Mouse (Mus musculus) hindbrain, embryonic 11.5 days (tissue): ENCODE results near the gene Plac1. TPM values are rescaled to one million over a fixed set of nuclear protein-coding genes. Genes with fewer than 3 reads are reported as not detected.
A peak's percentile ranks its signal among the peaks of the same experiment; 100 is the strongest.

ENCODE experiments used
- ATAC-seq: fragments of 200-750 bp; cut with Nextera tagmentation; 2 replicates; pipeline ENCODE4 v1.8.0; 2017; ENCODE audit warnings: mild to moderate bottlenecking, moderate TSS enrichment, moderate library complexity; ENCODE audit not compliant: low FRiP score
- DNase-seq: peaks from one replicate; pipeline ENCODE4 v3.0.0-alpha.2; 2015; ENCODE audit warnings: low spot score
- H3K27ac ChIP-seq: fragments of 300-500 bp; sonication (generic); 2 replicates; pipeline ENCODE4 v1.5.1; 2014; ENCODE audit warnings: mild to moderate bottlenecking, low read depth, low read length
- H3K27me3 ChIP-seq: fragments of 300-500 bp; sonication (generic); 2 replicates; pipeline ENCODE4 v1.6.1; 2014; ENCODE audit warnings: mild to moderate bottlenecking, low read length, moderate library complexity, mixed read lengths; ENCODE audit not compliant: control insufficient read depth, insufficient read depth
- H3K36me3 ChIP-seq: fragments of 300-500 bp; sonication (generic); 2 replicates; pipeline ENCODE4 v1.6.1; 2014; ENCODE audit warnings: mild to moderate bottlenecking, low read length, moderate library complexity, mixed read lengths; ENCODE audit not compliant: control insufficient read depth, insufficient read depth
- H3K4me1 ChIP-seq: fragments of 300-500 bp; sonication (generic); replicated peaks from 2 replicates; pipeline ENCODE4 v1.6.1; 2014; ENCODE audit warnings: low read length, mixed read lengths; ENCODE audit not compliant: control insufficient read depth, insufficient read depth
- H3K4me2 ChIP-seq: fragments of 300-500 bp; sonication (generic); replicated peaks from 2 replicates; pipeline ENCODE4 v1.6.1; 2014; ENCODE audit warnings: mild to moderate bottlenecking, low read depth, low read length
- H3K4me3 ChIP-seq: fragments of 300-500 bp; sonication (generic); 2 replicates; pipeline ENCODE4 v1.5.1; 2014; ENCODE audit warnings: low read depth, low read length
- H3K9ac ChIP-seq: fragments of 300-500 bp; sonication (generic); 2 replicates; pipeline ENCODE4 v1.6.1; 2014; ENCODE audit warnings: low read depth, low read length
- H3K9me3 ChIP-seq: fragments of 300-500 bp; sonication (generic); 2 replicates; pipeline ENCODE4 v1.6.1; 2016; ENCODE audit warnings: low read length; ENCODE audit not compliant: control insufficient read depth
- WGBS: fragments of 180-500 bp; shearing (Covaris S2); extraction: QIAGEN DNeasy Blood & Tissue Kit; methylation state at CpG from one replicate; pipeline ENCODE4 v1.1.7; 2014; 5-methylcytosine and 5-hydroxymethylcytosine counted together
- polyA plus RNA-seq: library from polyadenylated mRNA; unstranded; fragments of >200 nt; fragmentation: Nextera tagmentation; extraction: Ambion mirVana; gene quantifications from 2 replicates; pipeline ENCODE4 v1.2.1, GENCODE M21; 2014

The Plac1 gene
- polyA plus RNA-seq, 1 experiment from 2014 or later = 1.4 TPM

DNA sequence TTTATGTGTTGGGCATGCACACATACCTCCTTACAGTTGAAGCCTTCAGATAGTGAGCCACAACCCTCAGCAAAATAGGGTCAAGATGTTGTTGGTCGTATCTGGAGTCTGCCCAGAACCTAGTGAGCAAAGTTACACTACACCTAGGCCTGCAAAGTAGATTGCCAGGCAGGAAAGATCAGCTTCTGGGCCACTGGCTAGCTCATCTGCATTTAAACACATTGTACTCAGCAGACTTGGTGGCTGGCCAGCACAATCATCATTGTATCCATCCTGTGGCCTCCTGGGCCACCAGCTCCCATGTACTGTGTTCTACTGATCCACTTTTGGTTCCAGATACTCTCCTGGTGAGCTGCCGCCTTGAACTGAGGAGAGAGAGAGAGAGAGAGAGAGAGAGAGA is 102.8 kb downstream of the Plac1 start:
- H3K27ac ChIP-seq = no peak overlapping the region
- DNase-seq (no peak), ATAC-seq (no peak)
- H3K4me3 ChIP-seq = no peak overlapping the region
- no peaks in the 10 kb centered on the region for H3K36me3 ChIP-seq
- no peak overlapping the region for H3K9ac ChIP-seq
- no peaks in the 10 kb centered on the region for H3K27me3 ChIP-seq
- no peaks in the 10 kb centered on the region for H3K9me3 ChIP-seq
- no peaks in the 10 kb centered on the region for H3K4me1 ChIP-seq
- H3K4me2 ChIP-seq = no peak overlapping the region
- 75% methylated on average over 2 of the region's 2 CpGs for WGBS

DNA sequence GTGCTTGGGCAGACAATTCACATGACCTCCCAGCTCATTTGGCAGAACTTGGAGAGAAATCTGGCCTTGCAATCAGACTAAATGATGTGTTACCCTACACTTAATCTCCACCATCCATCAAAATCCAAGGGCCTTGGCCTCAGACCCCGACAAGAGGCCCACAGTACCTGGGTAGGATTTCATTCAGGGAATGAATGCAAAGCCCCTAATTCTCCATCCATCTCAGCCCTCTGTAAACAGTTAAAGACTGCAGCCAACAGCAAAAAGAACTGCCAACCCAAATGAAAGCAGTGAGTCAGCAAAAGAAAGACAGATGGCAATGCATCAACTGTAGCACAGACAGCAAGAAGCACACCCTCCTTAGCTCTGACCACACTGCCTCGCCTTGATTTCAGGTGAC is 110.4 kb downstream of the Plac1 start:
- H3K27ac ChIP-seq = no peak overlapping the region
- no peaks in the 10 kb centered on the region for H3K4me1 ChIP-seq
- no peaks in the 10 kb centered on the region for H3K36me3 ChIP-seq
- no peak overlapping the region for H3K4me2 ChIP-seq
- WGBS = 49% methylated on average over 2 of the region's 2 CpGs
- ATAC-seq (no peak), DNase-seq (no peak)
- no peaks in the 10 kb centered on the region for H3K27me3 ChIP-seq
- H3K4me3 ChIP-seq = no peak overlapping the region
- no peaks in the 10 kb centered on the region for H3K9me3 ChIP-seq
- H3K9ac ChIP-seq = no peak overlapping the region

DNA sequence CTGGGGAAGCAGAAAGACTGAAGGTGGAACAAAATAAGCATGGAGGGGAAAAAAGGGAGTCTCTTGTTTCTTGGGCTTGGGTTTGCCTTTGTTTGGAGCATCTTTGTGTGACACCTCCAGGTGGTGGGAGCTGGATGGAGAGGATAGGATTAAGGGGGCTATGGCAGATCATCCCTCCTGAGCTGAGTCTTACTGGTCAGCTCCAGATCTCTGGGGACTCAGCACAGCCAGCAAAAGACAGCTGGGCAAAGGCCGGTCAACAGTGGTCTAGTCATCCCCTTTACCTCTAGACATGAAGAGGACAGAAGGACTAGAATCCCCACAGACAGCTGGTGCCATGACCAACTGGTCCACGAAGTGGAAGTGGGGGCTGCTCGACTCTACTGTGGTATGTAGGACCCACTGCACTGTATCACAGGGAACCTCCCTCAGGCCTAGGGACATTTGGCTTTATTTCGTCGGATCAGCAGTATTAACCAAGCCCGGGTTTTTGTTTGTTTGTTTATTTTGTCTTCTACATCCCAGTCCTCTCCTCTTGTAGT is 113.3 kb downstream of the Plac1 start:
- WGBS = 89% methylated on average over 4 of the region's 6 CpGs
- no peak overlapping the region for H3K9ac ChIP-seq
- no peak overlapping the region for H3K4me2 ChIP-seq
- H3K4me1 ChIP-seq = no peaks in the 10 kb centered on the region
- no peaks in the 10 kb centered on the region for H3K27me3 ChIP-seq
- no peaks in the 10 kb centered on the region for H3K9me3 ChIP-seq
- no peak for ATAC-seq
- no peak overlapping the region for H3K27ac ChIP-seq
- H3K36me3 ChIP-seq = no peaks in the 10 kb centered on the region
- DNase-seq = no peak
- no peak overlapping the region for H3K4me3 ChIP-seq

DNA sequence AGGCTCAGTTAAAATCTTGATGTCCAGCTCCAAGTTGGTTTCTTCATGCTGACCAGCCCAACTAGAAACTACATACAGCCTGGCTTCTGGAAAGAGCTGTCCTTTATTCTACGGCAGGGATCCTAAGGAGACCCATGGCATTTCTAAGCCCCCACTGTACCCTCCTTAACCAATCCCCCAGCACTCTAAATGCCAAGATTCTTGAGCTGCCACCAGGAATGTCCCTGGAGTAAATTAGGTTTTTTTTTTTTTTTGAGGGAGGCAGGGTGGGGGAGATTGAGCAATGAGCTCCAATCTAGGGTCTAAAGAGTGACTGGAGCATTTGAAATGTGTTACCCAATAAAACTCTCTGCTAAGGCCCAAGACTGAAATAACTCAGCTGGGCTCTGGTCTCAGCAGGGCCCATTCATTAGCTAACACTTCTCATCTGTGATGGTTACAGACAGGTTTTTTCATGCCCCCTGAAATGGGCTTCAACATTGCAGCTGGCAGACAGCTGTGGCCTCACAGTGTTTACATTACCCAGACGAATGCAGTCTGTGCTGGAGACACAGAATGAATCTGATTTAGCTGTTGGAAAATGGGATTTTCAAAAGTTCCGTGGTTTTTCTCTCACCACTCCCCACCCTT is 114.0 kb downstream of the Plac1 start:
- no peak overlapping the region for H3K27ac ChIP-seq

GRCm38 (mm10) chrX:53123562-53123961 is 116.3 kb downstream of the Plac1 start:
- WGBS = 95% methylated on average over 1 of the region's 1 CpGs
- Histone ChIP-seq H3K4me2 (no peak overlapping the region), H3K4me3 (no peak overlapping the region)

More for the DNA sequence above, 114.0 kb downstream of the Plac1 start:
- no peaks in the 10 kb centered on the region for H3K9me3 ChIP-seq
- no peak overlapping the region for H3K9ac ChIP-seq
- no peaks in the 10 kb centered on the region for H3K4me1 ChIP-seq
- peak; percentile 34 for DNase-seq
- H3K27me3 ChIP-seq = no peaks in the 10 kb centered on the region
- WGBS = 39% methylated on average over 3 of the region's 3 CpGs
- no peak for ATAC-seq
- no peak overlapping the region for H3K4me3 ChIP-seq
- H3K4me2 ChIP-seq = no peak overlapping the region
- no peaks in the 10 kb centered on the region for H3K36me3 ChIP-seq

DNA sequence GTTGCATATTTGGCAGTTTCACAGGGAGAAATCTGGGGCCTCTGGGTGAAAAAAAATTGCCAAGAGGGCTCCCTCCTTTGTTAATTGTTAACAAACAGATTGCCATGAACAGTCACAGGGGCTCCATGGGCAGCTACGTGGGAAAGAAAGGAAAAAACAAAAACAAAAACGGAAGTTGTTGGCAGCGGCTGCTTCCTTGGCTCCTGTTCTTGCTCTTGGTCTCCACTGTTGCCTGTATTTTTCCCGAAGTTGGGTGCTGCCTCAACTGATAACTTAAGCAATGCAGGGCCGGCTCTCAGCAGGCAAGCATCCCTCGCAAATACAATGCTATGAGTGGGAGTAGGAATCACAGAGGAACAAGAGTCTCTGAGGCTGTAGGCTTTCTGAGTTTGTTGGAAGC is 121.3 kb downstream of the Plac1 start:
- ATAC-seq (no peak), DNase-seq (no peak)
- Histone ChIP-seq H3K4me3 (no peak overlapping the region), H3K36me3 (no peaks in the 10 kb centered on the region), H3K4me1 (no peaks in the 10 kb centered on the region), H3K9ac (no peak overlapping the region), H3K27ac (no peak overlapping the region), H3K4me2 (no peak overlapping the region), H3K9me3 (no peaks in the 10 kb centered on the region), H3K27me3 (no peaks in the 10 kb centered on the region)
- WGBS = 68% methylated on average over 6 of the region's 6 CpGs

More at GRCm38 (mm10) chrX:53123562-53123961, 116.3 kb downstream of the Plac1 start:
- DNase-seq (no peak), ATAC-seq (no peak)
- Histone ChIP-seq H3K27me3 (no peaks in the 10 kb centered on the region), H3K9me3 (no peaks in the 10 kb centered on the region), H3K36me3 (no peaks in the 10 kb centered on the region), H3K4me1 (no peaks in the 10 kb centered on the region), H3K9ac (no peak overlapping the region), H3K27ac (no peak overlapping the region)

- no peaks in the 10 kb centered on the region for H3K9me3 ChIP-seq
- DNase-seq (no peak), ATAC-seq (no peak)
- no peak overlapping the region for H3K4me3 ChIP-seq
- no peaks in the 10 kb centered on the region for H3K4me1 ChIP-seq
- no peak overlapping the region for H3K9ac ChIP-seq
- no peaks in the 10 kb centered on the region for H3K36me3 ChIP-seq
- H3K4me2 ChIP-seq = no peak overlapping the region
- H3K27me3 ChIP-seq = no peaks in the 10 kb centered on the region
- H3K27ac ChIP-seq = no peak overlapping the region
Measured at GRCm38 (mm10) chrX:53118019-53118418, 121.9 kb downstream of the Plac1 start.

- 71% methylated on average over 7 of the region's 7 CpGs for WGBS
- DNase-seq (no peak), ATAC-seq (no peak)
- Histone ChIP-seq H3K36me3 (no peaks in the 10 kb centered on the region), H3K4me1 (no peaks in the 10 kb centered on the region), H3K27ac (no peak overlapping the region), H3K4me3 (no peak overlapping the region), H3K9ac (no peak overlapping the region), H3K4me2 (no peak overlapping the region), H3K9me3 (no peaks in the 10 kb centered on the region), H3K27me3 (no peaks in the 10 kb centered on the region)
Measured at GRCm38 (mm10) chrX:53114994-53115393, 124.9 kb downstream of the Plac1 start.

- Histone ChIP-seq H3K4me1 (no peaks in the 10 kb centered on the region), H3K4me3 (no peak overlapping the region), H3K36me3 (no peaks in the 10 kb centered on the region), H3K27ac (no peak overlapping the region), H3K27me3 (no peaks in the 10 kb centered on the region), H3K4me2 (no peak overlapping the region), H3K9me3 (no peaks in the 10 kb centered on the region), H3K9ac (no peak overlapping the region)
- ATAC-seq (no peak), DNase-seq (no peak)
- WGBS = 94% methylated on average over 4 of the region's 4 CpGs
Measured at GRCm38 (mm10) chrX:53110142-53110541, 129.8 kb downstream of the Plac1 start.
